Mouse (Mus musculus) E14TG2a.4 (cell line): Measurements from ENCODE around the gene Gfm1.

Experiments used
- CTCF ChIP-seq: conservative IDR thresholded peaks from 2 replicates; pipeline ENCODE4 v1.5.1; 2014; ENCODE audit warnings: low read length
- NANOG ChIP-seq: IDR thresholded peaks from 2 replicates; pipeline ENCODE4 v1.6.1; 2014; ENCODE audit warnings: borderline replicate concordance, low read length, mixed read lengths
- POU5F1 ChIP-seq: IDR thresholded peaks from 2 replicates; pipeline ENCODE4 v1.6.1; 2014; ENCODE audit warnings: low read length, borderline replicate concordance

DNA sequence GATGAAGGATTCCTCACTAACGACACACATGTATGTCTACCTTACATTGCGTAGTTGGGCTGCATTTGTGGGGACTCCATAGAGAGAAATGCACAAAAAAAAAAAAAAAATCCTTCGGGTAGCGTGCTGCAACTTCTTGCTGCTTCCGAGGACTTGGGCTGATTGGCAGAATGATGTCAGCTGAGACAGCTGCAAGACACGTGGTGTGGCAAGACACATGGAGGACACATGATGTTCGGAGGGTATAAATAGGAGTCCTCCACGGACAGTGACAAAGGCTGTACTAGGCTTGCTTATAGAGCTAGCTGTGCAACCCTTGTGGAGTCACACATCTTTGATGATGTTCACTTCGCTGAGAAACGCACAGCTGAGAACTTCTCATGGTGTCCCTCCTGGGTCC, 52.5 kb downstream of the Gfm1 start:
- TF ChIP-seq CTCF (no peak), NANOG (no peak), POU5F1 (no peak)
